Mouse (Mus musculus) ES-Bruce4 (cell line): ENCODE data around the gene Aspm.

Experiments
- CTCF ChIP-seq: IDR thresholded peaks from one replicate; pipeline ENCODE4 v1.8.1; 2011; ENCODE audit warnings: low read depth, low read length
- EP300 ChIP-seq: IDR thresholded peaks from 2 replicates; pipeline ENCODE4 v1.6.1; 2011; ENCODE audit warnings: low read depth, low read length; ENCODE audit not compliant: insufficient read depth

DNA sequence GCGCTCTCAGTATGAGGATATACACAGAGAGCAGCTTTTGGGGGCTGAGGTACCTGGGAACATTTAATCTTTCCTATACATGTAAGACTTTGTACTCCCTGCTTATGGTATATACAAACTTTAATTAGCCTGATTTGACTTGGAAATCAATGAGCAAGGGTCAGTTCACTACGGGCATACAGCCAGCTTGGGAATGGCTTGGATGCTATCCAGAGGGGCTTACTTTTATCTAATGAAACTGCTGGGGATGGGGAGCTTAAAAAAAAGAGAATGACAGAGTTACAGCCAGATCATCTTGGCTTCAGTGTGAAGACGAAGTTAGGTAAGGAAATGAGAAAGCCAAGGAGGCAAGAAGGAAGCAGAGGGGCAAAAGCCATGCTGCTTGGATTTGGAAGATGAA, 29.6 kb upstream of the Aspm start:
- TF ChIP-seq CTCF (no peak), EP300 (no peak)
